Mouse (Mus musculus) heart, embryonic 14.5 days (tissue): ENCODE measurements at regions not wholly inside any gene's neighbourhood (a gene's known extent, or its start where the extent isn't known, plus 50 kb on each side); places are given as distances from the start of the nearest gene placed in this dataset.

Source experiments
- ATAC-seq: fragments of 200-750 bp; cut with Nextera tagmentation; 2 replicates; pipeline ENCODE4 v1.8.0; 2017; ENCODE audit warnings: low read depth, moderate TSS enrichment; ENCODE audit not compliant: insufficient number of reproducible peaks, insufficient read depth, low FRiP score
- H3K27ac ChIP-seq, 2 experiments: fragments of 200-500 bp in 1 of 2; fragments of 300-500 bp in 1 of 2; sonication (generic) in 1 of 2; replicated peaks in 1 of 2; 2 replicates each; pipeline ENCODE4 v1.5.1; 2012 to 2014; ENCODE audit warnings: low read depth in 2 of 2, low read length in 2 of 2, control low read depth in 1 of 2, mild to moderate bottlenecking in 1 of 2, mixed read lengths in 1 of 2; ENCODE audit not compliant: control insufficient read depth in 1 of 2, insufficient read depth in 1 of 2
- H3K27me3 ChIP-seq: fragments of 300-500 bp; sonication (generic); 2 replicates; pipeline ENCODE4 v1.6.1; 2014; ENCODE audit warnings: mild to moderate bottlenecking, low read length, control low read depth; ENCODE audit not compliant: control insufficient read depth, insufficient read depth
- H3K36me3 ChIP-seq: fragments of 300-500 bp; sonication (generic); 2 replicates; pipeline ENCODE4 v1.6.1; 2014; ENCODE audit warnings: mild to moderate bottlenecking, control low read depth, low read length, mixed read lengths; ENCODE audit not compliant: control insufficient read depth, insufficient read depth
- H3K4me1 ChIP-seq, 2 experiments: fragments of 200-500 bp in 1 of 2; fragments of 300-500 bp in 1 of 2; sonication (generic) in 1 of 2; 2 replicates each; pipeline ENCODE4 v1.6.1; 2012 to 2014; ENCODE audit warnings: low read length in 2 of 2, control low read depth in 1 of 2, mixed read lengths in 1 of 2; ENCODE audit not compliant: control insufficient read depth in 2 of 2, insufficient read depth in 2 of 2
- H3K4me2 ChIP-seq: fragments of 300-500 bp; sonication (generic); 2 replicates; pipeline ENCODE4 v1.6.1; 2014; ENCODE audit warnings: mild to moderate bottlenecking, low read length
- H3K4me3 ChIP-seq, 2 experiments: fragments of 200-500 bp in 1 of 2; fragments of 300-500 bp in 1 of 2; sonication (generic) in 1 of 2; 2 replicates each; pipeline ENCODE4 v1.5.1; 2012 to 2014; ENCODE audit warnings: low read length in 2 of 2, mild to moderate bottlenecking in 2 of 2, control low read depth in 1 of 2, low read depth in 1 of 2, moderate library complexity in 1 of 2; ENCODE audit not compliant: control insufficient read depth in 1 of 2, insufficient read depth in 1 of 2
- H3K9ac ChIP-seq: fragments of 300-500 bp; sonication (generic); 2 replicates; pipeline ENCODE4 v1.6.1; 2014; ENCODE audit warnings: mild to moderate bottlenecking, low read length
- H3K9me3 ChIP-seq: fragments of 300-500 bp; sonication (generic); 2 replicates; pipeline ENCODE4 v1.6.1; 2016; ENCODE audit warnings: low read length, control low read depth; ENCODE audit not compliant: control insufficient read depth
- WGBS: fragments of 180-500 bp; shearing (Covaris S2); extraction: QIAGEN DNeasy Blood & Tissue Kit; methylation state at CpG from one replicate; pipeline ENCODE4 v1.1.7; 2014; 5-methylcytosine and 5-hydroxymethylcytosine counted together

- H3K27me3 ChIP-seq = no peaks in the 10 kb centered on the region
- 61% methylated on average over 2 of the region's 2 CpGs for WGBS
- no peak for ATAC-seq
These were observed 113.0 kb upstream of the Acvr2a start for GRCm38 (mm10) chr2:48700886-48701285.

GRCm38 (mm10) chr2:48705103-48705804 lies 108.7 kb upstream of the Acvr2a start:
- no peak overlapping the region for H3K4me3 ChIP-seq
- no peak overlapping the region for H3K4me2 ChIP-seq
- H3K4me1 ChIP-seq = no peaks in the 10 kb centered on the region
- 73% methylated on average over 12 of the region's 12 CpGs for WGBS
- ATAC-seq = no peak
- H3K36me3 ChIP-seq = no peaks in the 10 kb centered on the region
- H3K9ac ChIP-seq = no peak overlapping the region
- no peaks in the 10 kb centered on the region for H3K27me3 ChIP-seq
- no peaks in the 10 kb centered on the region for H3K9me3 ChIP-seq
- no peak overlapping the region for H3K27ac ChIP-seq

More at GRCm38 (mm10) chr2:48700886-48701285, 113.0 kb upstream of the Acvr2a start:
- no peak overlapping the region for H3K4me2 ChIP-seq
- H3K4me1 ChIP-seq = no peaks in the 10 kb centered on the region
- no peaks in the 10 kb centered on the region for H3K36me3 ChIP-seq
- H3K9me3 ChIP-seq = no peaks in the 10 kb centered on the region
- no peak overlapping the region for H3K9ac ChIP-seq
- H3K4me3 ChIP-seq = no peak overlapping the region
- H3K27ac ChIP-seq = no peak overlapping the region

- Histone ChIP-seq H3K27me3 (no peaks in the 10 kb centered on the region), H3K36me3 (no peaks in the 10 kb centered on the region), H3K4me2 (no peak overlapping the region), H3K27ac (no peak overlapping the region), H3K4me3 (no peak overlapping the region), H3K9ac (no peak overlapping the region), H3K4me1 (no peaks in the 10 kb centered on the region), H3K9me3 (no peaks in the 10 kb centered on the region)
- ATAC-seq = no peak
- 64% methylated on average over 3 of the region's 3 CpGs for WGBS
These were observed 108.1 kb upstream of the Acvr2a start for GRCm38 (mm10) chr2:48705805-48706150.

GRCm38 (mm10) chr2:48706188-48706587 lies 107.7 kb upstream of the Acvr2a start:
- H3K27ac ChIP-seq = no peak overlapping the region
- H3K4me1 ChIP-seq = no peaks in the 10 kb centered on the region
- no peaks in the 10 kb centered on the region for H3K27me3 ChIP-seq
- H3K36me3 ChIP-seq = no peaks in the 10 kb centered on the region
- no peak for ATAC-seq
- no peak overlapping the region for H3K4me3 ChIP-seq
- no peak overlapping the region for H3K4me2 ChIP-seq
- WGBS = 31% methylated on average over 5 of the region's 5 CpGs
- H3K9me3 ChIP-seq = no peaks in the 10 kb centered on the region
- H3K9ac ChIP-seq = no peak overlapping the region

- H3K27ac ChIP-seq = no peak overlapping the region
- WGBS = 83% methylated on average over 4 of the region's 4 CpGs
- no peak overlapping the region for H3K4me3 ChIP-seq
- no peak overlapping the region for H3K4me2 ChIP-seq
- H3K4me1 ChIP-seq = no peaks in the 10 kb centered on the region
- H3K9me3 ChIP-seq = no peaks in the 10 kb centered on the region
- H3K36me3 ChIP-seq = no peaks in the 10 kb centered on the region
- ATAC-seq = no peak
- H3K9ac ChIP-seq = no peak overlapping the region
- H3K27me3 ChIP-seq = no peaks in the 10 kb centered on the region
These were observed 97.7 kb upstream of the Acvr2a start for GRCm38 (mm10) chr2:48716206-48716605.

- no peaks in the 10 kb centered on the region for H3K36me3 ChIP-seq
- no peak for ATAC-seq
- no peaks in the 10 kb centered on the region for H3K9me3 ChIP-seq
- no peaks in the 10 kb centered on the region for H3K4me1 ChIP-seq
- H3K4me3 ChIP-seq = no peak overlapping the region
- 89% methylated on average over 1 of the region's 1 CpGs for WGBS
- H3K9ac ChIP-seq = no peak overlapping the region
- H3K4me2 ChIP-seq = no peak overlapping the region
- no peaks in the 10 kb centered on the region for H3K27me3 ChIP-seq
- no peak overlapping the region for H3K27ac ChIP-seq
These were observed 96.1 kb upstream of the Acvr2a start for GRCm38 (mm10) chr2:48717770-48718169.

- Histone ChIP-seq H3K4me2 (no peak overlapping the region), H3K4me3 (no peak overlapping the region), H3K9me3 (no peaks in the 10 kb centered on the region), H3K27ac (no peak overlapping the region), H3K9ac (no peak overlapping the region), H3K27me3 (no peaks in the 10 kb centered on the region), H3K36me3 (no peaks in the 10 kb centered on the region), H3K4me1 (no peaks in the 10 kb centered on the region)
- WGBS = 76% methylated on average over 2 of the region's 2 CpGs
- ATAC-seq = no peak
These were observed 95.6 kb upstream of the Acvr2a start for GRCm38 (mm10) chr2:48718261-48718660.

- Histone ChIP-seq H3K27ac (no peak overlapping the region), H3K9me3 (no peaks in the 10 kb centered on the region), H3K4me3 (no peak overlapping the region), H3K4me2 (peak overlapping the region; percentile 48), H3K9ac (no peak overlapping the region), H3K4me1 (no peaks in the 10 kb centered on the region), H3K27me3 (no peaks in the 10 kb centered on the region), H3K36me3 (no peaks in the 10 kb centered on the region)
- WGBS = 32% methylated on average over 8 of the region's 8 CpGs
- no peak for ATAC-seq
These were observed 83.1 kb upstream of the Acvr2a start for GRCm38 (mm10) chr2:48730780-48731179.
